9 mouse cellular contexts compared by ENCODE assay signal in genomic region chr3:129836051-129836697, GRCm38 (mm10). TPM values are rescaled to one million over a fixed set of nuclear protein-coding genes. Genes with fewer than 3 reads are reported as not detected.
DNase-seq lines count a peak whose midpoint lies in the region; ATAC-seq and TF ChIP-seq lines count a peak whose summit lies in the region.
"Had no signal": no experiment of that assay in that cellular context is flagged by ENCODE, and none has a peak within 500 bp of the region (broad histone marks: within the 10 kb centered on the region; RNA-seq: fewer than 3 reads in every experiment).

No protein-coding gene starts in this region.

- no peak overlapping the region for H3K9ac ChIP-seq in embryonic facial prominence, embryonic 11.5 days (replicated peaks; ENCODE audit: low read length)
- H3K9ac ChIP-seq in kidney, embryonic 15.5 days = no peak overlapping the region

- DNase-seq in Patski (ENCODE audit: low read depth, low spot score) = no peak
- DNase-seq in embryonic facial prominence, embryonic 11.5 days (ENCODE audit: low spot score) = peak; percentile 61
- DNase-seq in lung, postnatal 25 days (ENCODE audit: low spot score) = peak; percentile 46
- DNase-seq in layer of hippocampus, adult 9-11 months = no peak
- DNase-seq in adrenal gland, adult 8-10 months = no peak
- DNase-seq: cerebellum, adult 9-10 months had no signal

- no peaks in the 10 kb centered on the region for H3K27me3 ChIP-seq in Patski
- H3K27me3 ChIP-seq in embryonic facial prominence, embryonic 11.5 days (ENCODE audit: control insufficient read depth, insufficient read depth, low read length) = no peaks in the 10 kb centered on the region
- 0 out of 2 replicates have a peak, but pooled peaks cover 3% of the 10 kb centered on the region for H3K27me3 ChIP-seq in kidney, embryonic 15.5 days

- CTCF ChIA-PET in Patski (lab: Charles Lee) = interaction anchor here (0.8 to 1.9 kb wide), 2 partner anchors 12 to 30 kb away, joined by 3 to 7 read pairs; no protein-coding TSS in a partner anchor

- 17% methylated on average over 11 of the region's 11 CpGs for WGBS in embryonic facial prominence, embryonic 11.5 days
- 9% methylated on average over 11 of the region's 11 CpGs for WGBS in kidney, embryonic 15.5 days

- no peak overlapping the region for H3K4me2 ChIP-seq in embryonic facial prominence, embryonic 11.5 days (ENCODE audit: low read depth, low read length)
- H3K4me2 ChIP-seq in kidney, embryonic 15.5 days = peak overlapping the region; percentile 52

- H3K9me3 ChIP-seq in embryonic facial prominence, embryonic 11.5 days (replicated peaks; ENCODE audit: control insufficient read depth, low read length) = no peaks in the 10 kb centered on the region
- H3K9me3 ChIP-seq in kidney, embryonic 15.5 days (replicated peaks) = no peaks in the 10 kb centered on the region

- H3K36me3 ChIP-seq in embryonic facial prominence, embryonic 11.5 days (replicated peaks; ENCODE audit: control insufficient read depth, insufficient read depth, low read depth, low read length) = no peaks in the 10 kb centered on the region
- H3K36me3 ChIP-seq in kidney, embryonic 15.5 days = no peaks in the 10 kb centered on the region

- H3K4me3 ChIP-seq in embryonic facial prominence, embryonic 11.5 days (ENCODE audit: low read depth, low read length) = no peak overlapping the region
- H3K4me3 ChIP-seq in kidney, embryonic 15.5 days (replicated peaks) = peak overlapping the region; percentile 21

- in situ Hi-C loops in Patski (cut with MboI; ENCODE audit: low pct_unique_long_range_greater_than_20kb) = no loop called here

- H3K27ac ChIP-seq in embryonic facial prominence, embryonic 11.5 days (replicated peaks; ENCODE audit: low read depth, low read length) = no peak overlapping the region
- peak overlapping the region; percentile 92 for H3K27ac ChIP-seq in kidney, embryonic 15.5 days

- peak; percentile 44 for ATAC-seq in Patski
- no peak for ATAC-seq in embryonic facial prominence, embryonic 11.5 days (replicated peaks; ENCODE audit: insufficient number of reproducible peaks, low FRiP score, low TSS enrichment, low read depth)
- ATAC-seq in kidney, embryonic 15.5 days (replicated peaks; ENCODE audit: low FRiP score) = peak; percentile 88
- ATAC-seq in erythroid progenitor cell, adult 5-6 weeks (replicated peaks; ENCODE audit: low FRiP score, poor library complexity, severe bottlenecking) = no peak
- ATAC-seq in activated CD4-positive, CD25-positive, alpha-beta regulatory T cell, adult 4 months = no peak

- no peak for TF ChIP-seq CTCF in Patski (IDR thresholded peaks at IDR 0.05)

- POLR2A ChIA-PET in Patski (lab: Charles Lee) = interaction anchor here (0.6 to 0.7 kb wide), 2 partner anchors 33 to 251 kb away, joined by 3 read pairs; no protein-coding TSS in a partner anchor

- no peaks in the 10 kb centered on the region for H3K4me1 ChIP-seq in embryonic facial prominence, embryonic 11.5 days (ENCODE audit: control insufficient read depth, insufficient read depth, low read length)
- peaks cover 9% of the 10 kb centered on the region for H3K4me1 ChIP-seq in kidney, embryonic 15.5 days

RNA-seq across cellular contexts. Expression of gene Cfi, which starts 0.5 kb away (rescaled TPM):
- 1.3 TPM for polyA plus RNA-seq in Patski (2021)
- polyA plus RNA-seq in embryonic facial prominence, embryonic 11.5 days (2014; fragmentation: Nextera tagmentation; extraction: Ambion mirVana) = 0.45 and 0.52 TPM in 2 replicates
- polyA plus RNA-seq in kidney, embryonic 15.5 days (2015; fragmentation: Nextera tagmentation; extraction: Ambion mirVana) = 14.2 and 17.5 TPM in 2 replicates
- not detected in 2 replicates for total RNA-seq in erythroid progenitor cell, adult 5-6 weeks (2015; ENCODE audit: low replicate concordance)
- not detected in 2 replicates for total RNA-seq in erythroid progenitor cell, adult 5-6 weeks (2017; ENCODE audit: low replicate concordance)
- not detected for polyA plus RNA-seq in activated CD4-positive, CD25-positive, alpha-beta regulatory T cell, adult 4 months (2017; shearing (Covaris generic))
- total RNA-seq in adrenal gland, adult 8-10 months (2022) = not detected

RNA-seq across cellular contexts. Expression of gene Gar1, which starts 5.0 kb away (rescaled TPM):
- 96.2 TPM for polyA plus RNA-seq in Patski (2021)
- 44.5 and 47.3 TPM in 2 replicates for polyA plus RNA-seq in embryonic facial prominence, embryonic 11.5 days (2014; fragmentation: Nextera tagmentation; extraction: Ambion mirVana)
- 92.9 and 95.5 TPM in 2 replicates for polyA plus RNA-seq in kidney, embryonic 15.5 days (2015; fragmentation: Nextera tagmentation; extraction: Ambion mirVana)
- total RNA-seq in erythroid progenitor cell, adult 5-6 weeks (2015; ENCODE audit: low replicate concordance) = 6.3 and 7.6 TPM in 2 replicates
- not detected in 2 replicates for total RNA-seq in erythroid progenitor cell, adult 5-6 weeks (2017; ENCODE audit: low replicate concordance)
- 10 to 100 TPM; 13.9 to 19.1 TPM for polyA plus RNA-seq in activated CD4-positive, CD25-positive, alpha-beta regulatory T cell, adult 4 months (2017; shearing (Covaris generic))
- total RNA-seq in adrenal gland, adult 8-10 months (2022) = 10 to 100 TPM; 40.1 to 54.4 (median 47.8) TPM

RNA-seq across cellular contexts. Expression of gene Rrh, which starts 13.8 kb away (rescaled TPM):
- polyA plus RNA-seq in Patski (2021) = 0.30 TPM
- polyA plus RNA-seq in embryonic facial prominence, embryonic 11.5 days (2014; fragmentation: Nextera tagmentation; extraction: Ambion mirVana) = 0.15 and 0.61 TPM in 2 replicates
- polyA plus RNA-seq in kidney, embryonic 15.5 days (2015; fragmentation: Nextera tagmentation; extraction: Ambion mirVana) = 0.21 TPM in 1 of 2 replicates, not detected in the other
- not detected in 2 replicates for total RNA-seq in erythroid progenitor cell, adult 5-6 weeks (2015; ENCODE audit: low replicate concordance)
- total RNA-seq in erythroid progenitor cell, adult 5-6 weeks (2017; ENCODE audit: low replicate concordance) = not detected in 2 replicates
- not detected for polyA plus RNA-seq in activated CD4-positive, CD25-positive, alpha-beta regulatory T cell, adult 4 months (2017; shearing (Covaris generic))
- under 1 TPM in 2 of 4 experiments, not detected in 2; 0.08 to 0.18 TPM for total RNA-seq in adrenal gland, adult 8-10 months (2022)

RNA-seq across cellular contexts. Expression of gene Lrit3, which starts 32.3 kb away (rescaled TPM):
- polyA plus RNA-seq in Patski (2021) = not detected
- polyA plus RNA-seq in embryonic facial prominence, embryonic 11.5 days (2014; fragmentation: Nextera tagmentation; extraction: Ambion mirVana) = not detected in 2 replicates
- not detected in 2 replicates for polyA plus RNA-seq in kidney, embryonic 15.5 days (2015; fragmentation: Nextera tagmentation; extraction: Ambion mirVana)
- total RNA-seq in erythroid progenitor cell, adult 5-6 weeks (2015; ENCODE audit: low replicate concordance) = not detected in 2 replicates
- total RNA-seq in erythroid progenitor cell, adult 5-6 weeks (2017; ENCODE audit: low replicate concordance) = not detected in 2 replicates
- polyA plus RNA-seq in activated CD4-positive, CD25-positive, alpha-beta regulatory T cell, adult 4 months (2017; shearing (Covaris generic)) = not detected
- total RNA-seq in adrenal gland, adult 8-10 months (2022) = not detected

RNA-seq across cellular contexts. Expression of gene Pla2g12a, which starts 42.2 kb away (rescaled TPM):
- polyA plus RNA-seq in Patski (2021) = 33.3 TPM
- 30.1 and 30.2 TPM in 2 replicates for polyA plus RNA-seq in embryonic facial prominence, embryonic 11.5 days (2014; fragmentation: Nextera tagmentation; extraction: Ambion mirVana)
- 41.5 and 43.8 TPM in 2 replicates for polyA plus RNA-seq in kidney, embryonic 15.5 days (2015; fragmentation: Nextera tagmentation; extraction: Ambion mirVana)
- 23.1 and 44.4 TPM in 2 replicates for total RNA-seq in erythroid progenitor cell, adult 5-6 weeks (2015; ENCODE audit: low replicate concordance)
- 27.0 and 29.7 TPM in 2 replicates for total RNA-seq in erythroid progenitor cell, adult 5-6 weeks (2017; ENCODE audit: low replicate concordance)
- polyA plus RNA-seq in activated CD4-positive, CD25-positive, alpha-beta regulatory T cell, adult 4 months (2017; shearing (Covaris generic)) = 1 to 10 TPM; 1.7 to 2.2 TPM
- 10 to 100 TPM; 38.3 to 48.4 (median 42.9) TPM for total RNA-seq in adrenal gland, adult 8-10 months (2022)

Comparison
In these comparisons a context has a peak if more than half of its experiments do, and no peak if none do; other contexts are left out.
1. ATAC-seq: peak in Patski (single experiment) and kidney, embryonic 15.5 days (single experiment); none in embryonic facial prominence, embryonic 11.5 days (single experiment), erythroid progenitor cell, adult 5-6 weeks (single experiment) and activated CD4-positive, CD25-positive, alpha-beta regulatory T cell, adult 4 months (single experiment).
2. DNase-seq: peak in embryonic facial prominence, embryonic 11.5 days (single experiment) and lung, postnatal 25 days (single experiment); none in Patski (single experiment), layer of hippocampus, adult 9-11 months (single experiment) and adrenal gland, adult 8-10 months (single experiment).